Mouse (Mus musculus) testis, adult 10 weeks (tissue): ENCODE data around the gene A430033K04Rik. TPM values are rescaled to one million over a fixed set of nuclear protein-coding genes. Genes with fewer than 3 reads are reported as not detected.

ENCODE experiments used
- polyA plus RNA-seq: library from polyadenylated mRNA; stranded (reverse); fragments of 350-450 nt; fragmentation: Illumina TruSeq; extraction: RNeasy Lipid Tissue Mini Kit (QIAGEN cat#74804); gene quantifications from one replicate; pipeline ENCODE4 v1.2.3, GENCODE M21; 2014; ENCODE audit warnings: low read depth, low replicate concordance

A430033K04Rik gene
- 1.7 TPM for polyA plus RNA-seq

GRCm38 (mm10) chr5:138622645-138623477, at the start of gene A430033K04Rik:
TSS of gene A430033K04Rik (plus strand) at chr5:138622859.

GRCm38 (mm10) chr5:138619211-138620128, 3.2 kb upstream of the A430033K04Rik start, which contains the start of gene Zfp68:
TSS of gene Zfp68 (minus strand) at chr5:138619761.

Other genes starting within 250 kb of the A430033K04Rik start
- gene Zfp157, start 181.4 kb upstream of the A430033K04Rik start, polyA plus RNA-seq: 8.2 TPM
- gene 1700123K08Rik, start 58.1 kb upstream of the A430033K04Rik start, polyA plus RNA-seq: 11.8 TPM
- gene Zfp68, start 3.1 kb upstream of the A430033K04Rik start, polyA plus RNA-seq: 15.8 TPM
- gene Fam20c, start 131.7 kb downstream of the A430033K04Rik start, polyA plus RNA-seq: 0.10 TPM
- gene Gm5294, start 197.2 kb downstream of the A430033K04Rik start, polyA plus RNA-seq: not detected